Mouse (Mus musculus) forebrain, embryonic 10.5 days (tissue): ENCODE data around the gene Arhgap17. TPM values are rescaled to one million over a fixed set of nuclear protein-coding genes. Genes with fewer than 3 reads are reported as not detected.

Experiments used
- DNase-seq: peaks from one replicate; pipeline ENCODE4 v3.0.0-alpha.2; 2017; ENCODE audit warnings: low spot score; ENCODE audit errors: extremely low spot score
- H3K27ac ChIP-seq: fragments of 300-500 bp; sonication (generic); 2 replicates; pipeline ENCODE4 v1.5.1; 2016; ENCODE audit warnings: mild to moderate bottlenecking
- H3K27me3 ChIP-seq: fragments of 300-500 bp; sonication (generic); 2 replicates; pipeline ENCODE4 v1.6.1; 2016; ENCODE audit warnings: mild to moderate bottlenecking; ENCODE audit not compliant: poor library complexity, severe bottlenecking
- H3K36me3 ChIP-seq: fragments of 300-500 bp; sonication (generic); replicated peaks from 2 replicates; pipeline ENCODE4 v1.6.1; 2016; ENCODE audit warnings: mild to moderate bottlenecking, moderate library complexity
- H3K4me1 ChIP-seq: fragments of 300-500 bp; sonication (generic); 2 replicates; pipeline ENCODE4 v1.6.1; 2016
- H3K4me3 ChIP-seq: fragments of 300-500 bp; sonication (generic); 2 replicates; pipeline ENCODE4 v1.5.1; 2016; ENCODE audit warnings: mild to moderate bottlenecking, moderate library complexity
- H3K9me3 ChIP-seq: fragments of 300-500 bp; sonication (generic); 2 replicates; pipeline ENCODE4 v1.6.1; 2016; ENCODE audit warnings: mild to moderate bottlenecking, moderate library complexity
- WGBS: fragments of 180-500 bp; shearing (Covaris S2); methylation state at CpG from one replicate; pipeline ENCODE4 v1.1.7; 2016; 5-methylcytosine and 5-hydroxymethylcytosine counted together
- polyA plus RNA-seq: library from polyadenylated mRNA; unstranded; fragments of >200 nt; fragmentation: Nextera tagmentation; extraction: Ambion mirVana; gene quantifications from 2 replicates; pipeline ENCODE4 v1.2.1, GENCODE M21; 2016

Arhgap17 gene
- polyA plus RNA-seq, 1 experiment from 2014 or later: 27.7 TPM

DNA sequence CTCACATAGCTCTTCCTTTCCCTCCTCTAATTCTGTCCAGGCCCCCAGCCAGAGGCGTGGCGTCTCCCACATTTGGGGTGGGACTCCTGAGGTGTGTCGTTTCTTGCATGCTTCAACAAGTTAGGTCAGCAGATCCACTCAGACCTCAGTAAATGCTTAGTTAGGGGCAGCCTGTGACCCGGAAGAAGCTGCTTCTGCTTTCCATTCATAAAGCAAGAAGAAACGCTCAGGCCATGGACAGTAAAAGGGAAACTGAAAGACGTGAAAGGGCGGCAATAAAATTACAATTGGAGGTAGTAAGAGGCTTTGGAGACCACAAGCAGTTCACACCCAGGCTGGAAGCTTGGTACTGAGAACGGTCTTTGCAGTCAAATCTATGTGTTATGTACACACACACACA lies 27.7 kb upstream of the Arhgap17 start:
- peaks cover 35% of the 10 kb centered on the region for H3K36me3 ChIP-seq
- 88% methylated on average over 8 of the region's 8 CpGs for WGBS
- no peak overlapping the region for H3K4me3 ChIP-seq
- no peaks in the 10 kb centered on the region for H3K9me3 ChIP-seq
- no peak overlapping the region for H3K27ac ChIP-seq
- no peak for DNase-seq
- no peaks in the 10 kb centered on the region for H3K4me1 ChIP-seq
- no peaks in the 10 kb centered on the region for H3K27me3 ChIP-seq

DNA sequence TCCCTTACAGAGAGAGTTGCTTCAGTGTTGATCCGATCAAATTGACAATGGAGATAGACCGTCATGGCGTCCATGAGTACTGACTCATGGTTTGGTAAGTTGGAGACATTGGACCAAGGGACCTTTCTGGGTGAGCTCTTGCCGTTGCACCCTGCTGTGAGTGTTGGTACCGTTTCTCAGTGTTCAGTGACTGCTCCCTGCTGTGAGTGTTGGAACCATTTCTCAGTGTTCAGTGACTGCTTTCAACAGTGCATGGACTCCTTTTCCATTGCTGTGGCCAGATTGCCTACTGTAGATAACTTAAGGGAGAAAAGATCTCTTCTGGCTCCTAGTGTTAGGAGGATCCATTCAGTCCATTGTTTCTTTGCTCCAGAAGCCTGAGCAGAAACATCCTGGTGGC lies 27.2 kb upstream of the Arhgap17 start:
- no peaks in the 10 kb centered on the region for H3K9me3 ChIP-seq
- H3K4me3 ChIP-seq: no peak overlapping the region
- H3K4me1 ChIP-seq: no peaks in the 10 kb centered on the region
- no peak overlapping the region for H3K27ac ChIP-seq
- no peaks in the 10 kb centered on the region for H3K27me3 ChIP-seq
- peaks cover 35% of the 10 kb centered on the region for H3K36me3 ChIP-seq
- whole genome bisulfite sequencing: 87% methylated on average over 5 of the region's 5 CpGs
- DNase-seq: no peak

- no peak for DNase-seq
- WGBS: 97% methylated on average over 6 of the region's 6 CpGs
- Histone ChIP-seq H3K36me3 (peaks cover 36% of the 10 kb centered on the region), H3K4me3 (no peak overlapping the region), H3K27me3 (no peaks in the 10 kb centered on the region), H3K4me1 (no peaks in the 10 kb centered on the region), H3K9me3 (no peaks in the 10 kb centered on the region), H3K27ac (no peak overlapping the region)
These were observed 24.6 kb upstream of the Arhgap17 start for GRCm38 (mm10) chr7:123394271-123394670.

DNA sequence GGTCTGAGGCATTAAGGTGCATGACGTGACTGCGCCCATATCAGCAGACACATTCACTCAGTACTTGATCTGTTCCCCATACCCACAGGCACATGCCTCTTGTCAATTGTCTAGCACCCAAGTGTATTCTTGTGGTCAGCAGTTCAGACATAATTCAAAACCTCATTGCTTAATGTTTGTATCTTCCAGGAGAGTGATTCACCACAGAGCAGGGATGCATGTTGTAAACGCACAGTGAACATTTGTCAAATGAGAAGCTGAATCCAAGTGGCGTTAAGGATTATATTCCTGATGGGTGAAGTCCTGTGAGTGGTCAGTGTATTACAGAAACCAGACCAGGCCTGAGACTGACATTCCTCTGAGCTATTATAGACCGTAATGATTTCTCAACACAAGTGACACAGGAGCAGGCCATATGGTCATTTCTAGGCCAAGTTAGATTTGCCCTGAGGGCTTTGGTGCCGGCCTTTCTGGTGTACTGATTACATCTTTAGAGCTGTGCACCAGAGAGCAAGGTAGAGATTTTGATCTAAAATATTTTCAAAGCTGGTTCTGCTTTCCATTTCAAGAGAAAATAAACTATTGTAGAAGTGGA lies 20.1 kb upstream of the Arhgap17 start:
- Histone ChIP-seq H3K27ac (no peak overlapping the region), H3K4me1 (no peaks in the 10 kb centered on the region), H3K4me3 (no peak overlapping the region), H3K36me3 (peaks cover 73% of the 10 kb centered on the region), H3K27me3 (no peaks in the 10 kb centered on the region), H3K9me3 (no peaks in the 10 kb centered on the region)
- DNase-seq: no peak
- WGBS: 89% methylated on average over 6 of the region's 6 CpGs

DNA sequence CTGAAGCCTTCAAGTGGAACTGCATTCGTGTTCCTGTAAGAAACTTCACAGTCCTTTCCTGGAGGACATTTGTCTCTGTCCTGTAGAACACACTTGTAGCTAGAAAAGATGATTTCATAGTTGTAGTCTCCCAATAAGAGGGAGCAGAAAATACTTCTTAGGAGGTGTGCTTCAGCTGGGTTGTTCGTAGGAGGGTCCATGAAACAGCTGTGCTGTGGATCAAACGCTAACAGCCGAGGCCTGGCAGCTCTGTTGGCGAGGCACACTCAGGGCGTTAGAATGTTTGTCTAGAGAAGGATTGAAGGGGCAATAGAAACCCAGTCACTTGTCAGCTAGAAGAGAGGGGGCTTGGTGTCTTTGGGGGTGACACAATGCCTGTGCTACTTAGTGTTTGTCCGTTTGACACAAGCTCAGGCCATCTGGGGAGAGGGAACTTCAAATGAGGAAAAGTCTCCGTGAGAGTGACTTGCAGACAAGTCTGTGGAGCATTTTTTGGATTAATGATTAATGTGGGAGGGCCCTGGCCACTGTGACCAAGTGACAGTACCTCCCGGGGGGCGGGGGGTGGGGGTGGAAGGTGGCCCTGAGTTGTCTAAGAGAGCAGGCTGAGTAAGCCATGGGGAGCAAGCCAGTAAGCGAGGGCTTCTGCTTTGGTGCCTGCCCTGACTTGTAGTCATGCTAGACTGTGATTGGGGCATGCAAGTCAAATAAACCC lies 16.1 kb upstream of the Arhgap17 start:
- Histone ChIP-seq H3K4me1 (no peaks in the 10 kb centered on the region), H3K4me3 (no peak overlapping the region), H3K27ac (no peak overlapping the region), H3K36me3 (peaks cover 63% of the 10 kb centered on the region), H3K9me3 (no peaks in the 10 kb centered on the region), H3K27me3 (no peaks in the 10 kb centered on the region)
- 87% methylated on average over 11 of the region's 11 CpGs for WGBS
- DNase-seq: no peak

DNA sequence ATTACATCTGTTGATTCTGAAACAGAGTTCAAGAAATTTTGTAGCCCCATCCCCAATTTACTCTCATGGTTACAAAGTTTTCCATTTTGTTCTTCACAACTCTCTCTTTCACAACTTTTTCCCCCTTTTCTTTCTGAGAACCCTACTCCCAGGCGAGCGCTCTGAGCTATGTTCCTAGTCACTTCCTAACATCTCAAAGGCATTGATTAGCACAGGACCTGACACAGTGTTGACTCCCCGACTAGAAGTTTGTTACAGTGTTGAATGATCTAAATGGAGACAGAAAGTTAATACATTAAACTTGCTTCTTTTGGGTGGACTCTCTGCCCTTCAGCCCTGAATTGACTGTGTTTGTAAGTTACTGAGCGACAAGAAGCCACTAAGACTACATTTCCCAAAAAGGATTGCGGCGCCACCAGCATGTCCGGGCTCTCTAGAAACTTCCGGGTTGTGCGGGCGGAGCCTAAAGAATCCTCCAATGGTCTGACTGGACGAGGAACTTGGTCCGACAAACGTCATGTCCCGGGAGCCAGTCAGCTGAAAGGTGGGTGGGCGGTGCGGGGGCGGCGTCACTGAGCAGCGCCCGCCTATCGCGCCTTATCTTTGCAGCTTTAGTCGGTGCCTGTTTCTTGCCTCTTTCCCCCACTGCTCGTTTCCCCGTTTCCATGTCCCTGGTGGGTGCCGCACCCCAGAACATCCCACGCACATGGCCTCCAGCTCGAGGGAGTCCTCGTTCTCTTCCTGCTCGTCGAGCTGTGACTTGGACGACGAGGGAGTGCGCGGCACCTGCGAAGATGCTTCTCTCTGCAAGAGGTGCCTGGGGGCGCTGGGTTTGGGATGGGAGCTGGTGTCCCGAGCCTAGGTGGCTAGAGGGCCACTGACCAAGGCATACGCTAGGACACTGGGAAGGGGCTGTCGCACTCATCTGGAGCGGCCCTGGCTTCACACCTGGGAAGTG lies 8.0 kb upstream of the Arhgap17 start:
- peaks cover 9% of the 10 kb centered on the region; the same call in 1 of the 2 replicates for H3K36me3 ChIP-seq
- H3K9me3 ChIP-seq: no peaks in the 10 kb centered on the region
- peak overlapping the region; percentile 86 for H3K27ac ChIP-seq
- peak overlapping the region; percentile 86 for H3K4me3 ChIP-seq
- DNase-seq: peak; percentile 95
- no peaks in the 10 kb centered on the region for H3K27me3 ChIP-seq
- WGBS: 4% methylated on average over 41 of the region's 41 CpGs
- peaks cover 16% of the 10 kb centered on the region for H3K4me1 ChIP-seq

DNA sequence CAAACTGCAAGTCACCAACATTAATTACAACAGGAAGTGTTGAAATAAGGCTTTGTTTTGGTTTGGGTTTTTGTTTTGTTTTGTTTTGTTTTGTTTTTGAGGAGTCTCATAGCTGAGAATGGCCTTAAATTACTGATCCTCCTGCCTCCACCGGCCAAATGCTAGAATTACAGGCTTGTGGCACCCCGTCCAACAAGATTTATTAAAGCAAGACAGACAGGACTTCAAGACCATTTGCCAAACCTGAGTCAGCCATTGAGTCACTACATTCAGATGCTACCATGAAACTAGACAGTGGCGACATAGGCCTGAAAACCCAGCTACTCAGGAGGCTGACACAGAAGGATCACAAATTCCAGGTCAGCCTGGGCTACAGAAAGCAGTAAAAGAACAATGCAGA lies 1.8 kb upstream of the Arhgap17 start:
- H3K27me3 ChIP-seq: no peaks in the 10 kb centered on the region
- no peak for DNase-seq
- H3K4me3 ChIP-seq: no peak overlapping the region
- peaks cover 6% of the 10 kb centered on the region; the same call in 1 of the 2 replicates for H3K9me3 ChIP-seq
- peaks cover 34% of the 10 kb centered on the region for H3K4me1 ChIP-seq
- no peak overlapping the region for H3K27ac ChIP-seq
- no peaks in the 10 kb centered on the region; the same call in 1 of the 2 replicates for H3K36me3 ChIP-seq
- WGBS: 65% methylated on average over 3 of the region's 3 CpGs

GRCm38 (mm10) chr7:123370700-123371099 lies 985 bp upstream of the Arhgap17 start:
- no peaks in the 10 kb centered on the region for H3K27me3 ChIP-seq
- no peak for DNase-seq
- 44% methylated on average over 9 of the region's 9 CpGs for WGBS
- H3K9me3 ChIP-seq: peaks cover 6% of the 10 kb centered on the region; the same call in 1 of the 2 replicates
- peaks cover 1% of the 10 kb centered on the region; the same call in 1 of the 2 replicates for H3K36me3 ChIP-seq
- H3K27ac ChIP-seq: peak overlapping the region; percentile 91
- peaks cover 42% of the 10 kb centered on the region for H3K4me1 ChIP-seq
- H3K4me3 ChIP-seq: peak overlapping the region; percentile 77

- Histone ChIP-seq H3K9me3 (peaks cover 6% of the 10 kb centered on the region; the same call in 1 of the 2 replicates), H3K27ac (peak overlapping the region; percentile 91), H3K4me1 (peaks cover 45% of the 10 kb centered on the region), H3K36me3 (peaks cover 9% of the 10 kb centered on the region; the same call in 1 of the 2 replicates), H3K4me3 (peak overlapping the region; percentile 77), H3K27me3 (no peaks in the 10 kb centered on the region)
- 4% methylated on average over 49 of the region's 51 CpGs for WGBS
- DNase-seq: peak; percentile 66
These were observed 653 bp downstream of the Arhgap17 start for GRCm38 (mm10) chr7:123368778-123369746.

GRCm38 (mm10) chr7:123368187-123368586 lies 1.5 kb downstream of the Arhgap17 start:
- Histone ChIP-seq H3K4me1 (peaks cover 45% of the 10 kb centered on the region), H3K36me3 (peaks cover 11% of the 10 kb centered on the region), H3K27ac (no peak overlapping the region), H3K27me3 (no peaks in the 10 kb centered on the region), H3K9me3 (peaks cover 6% of the 10 kb centered on the region; the same call in 1 of the 2 replicates), H3K4me3 (peak overlapping the region; percentile 77)
- DNase-seq: no peak
- 88% methylated on average over 2 of the region's 2 CpGs for WGBS

DNA sequence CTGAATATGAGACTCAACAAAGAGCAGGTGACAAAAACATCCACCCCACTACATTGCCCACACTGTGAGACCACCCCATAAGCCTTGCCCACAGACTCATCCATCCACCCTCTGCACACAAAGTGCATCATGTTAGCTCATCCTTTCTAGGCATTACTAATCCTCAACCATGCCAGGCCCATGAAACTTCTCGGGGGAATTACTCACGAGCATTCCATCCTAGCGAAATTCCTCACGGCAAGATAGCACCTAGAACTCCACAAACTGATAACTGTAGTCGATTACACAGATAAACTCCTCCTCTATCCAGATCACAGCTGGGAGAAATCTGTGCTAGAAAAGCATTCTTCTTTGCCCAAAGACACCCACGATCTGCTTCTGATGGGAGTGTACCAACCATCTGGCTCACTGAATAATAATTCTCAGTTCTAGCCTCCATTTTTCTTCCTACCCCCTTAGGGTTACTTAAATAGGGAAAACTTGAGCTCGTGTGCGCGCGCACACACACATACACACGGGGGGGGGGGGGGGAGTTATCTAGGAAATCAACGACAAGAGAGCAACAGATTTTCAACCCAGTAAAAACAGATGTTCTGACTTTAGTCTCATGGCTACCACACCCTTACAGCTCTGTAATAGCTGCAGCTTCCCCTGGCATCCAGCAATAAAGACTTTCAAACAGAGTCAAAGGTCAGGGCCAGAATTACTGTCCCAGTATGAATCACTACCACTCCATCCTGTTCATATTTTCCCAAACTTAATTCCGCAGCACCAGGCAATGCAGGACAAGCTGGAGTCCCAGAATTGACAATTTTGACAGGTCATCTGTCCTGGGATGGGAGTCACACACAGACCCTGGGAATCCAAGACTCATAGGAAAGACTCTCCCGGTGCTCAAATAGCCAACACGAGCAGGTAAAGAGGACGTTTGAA lies 2.2 kb downstream of the Arhgap17 start:
- H3K36me3 ChIP-seq: peaks cover 13% of the 10 kb centered on the region
- H3K4me1 ChIP-seq: peaks cover 45% of the 10 kb centered on the region
- peak overlapping the region; percentile 77; the same call in 1 of the 2 replicates for H3K4me3 ChIP-seq
- H3K9me3 ChIP-seq: peaks cover 6% of the 10 kb centered on the region; the same call in 1 of the 2 replicates
- no peaks in the 10 kb centered on the region for H3K27me3 ChIP-seq
- no peak for DNase-seq
- H3K27ac ChIP-seq: no peak overlapping the region
- 87% methylated on average over 16 of the region's 16 CpGs for WGBS
